Comparison of ENCODE assay signal across 8 mouse cellular contexts in the genomic region with DNA sequence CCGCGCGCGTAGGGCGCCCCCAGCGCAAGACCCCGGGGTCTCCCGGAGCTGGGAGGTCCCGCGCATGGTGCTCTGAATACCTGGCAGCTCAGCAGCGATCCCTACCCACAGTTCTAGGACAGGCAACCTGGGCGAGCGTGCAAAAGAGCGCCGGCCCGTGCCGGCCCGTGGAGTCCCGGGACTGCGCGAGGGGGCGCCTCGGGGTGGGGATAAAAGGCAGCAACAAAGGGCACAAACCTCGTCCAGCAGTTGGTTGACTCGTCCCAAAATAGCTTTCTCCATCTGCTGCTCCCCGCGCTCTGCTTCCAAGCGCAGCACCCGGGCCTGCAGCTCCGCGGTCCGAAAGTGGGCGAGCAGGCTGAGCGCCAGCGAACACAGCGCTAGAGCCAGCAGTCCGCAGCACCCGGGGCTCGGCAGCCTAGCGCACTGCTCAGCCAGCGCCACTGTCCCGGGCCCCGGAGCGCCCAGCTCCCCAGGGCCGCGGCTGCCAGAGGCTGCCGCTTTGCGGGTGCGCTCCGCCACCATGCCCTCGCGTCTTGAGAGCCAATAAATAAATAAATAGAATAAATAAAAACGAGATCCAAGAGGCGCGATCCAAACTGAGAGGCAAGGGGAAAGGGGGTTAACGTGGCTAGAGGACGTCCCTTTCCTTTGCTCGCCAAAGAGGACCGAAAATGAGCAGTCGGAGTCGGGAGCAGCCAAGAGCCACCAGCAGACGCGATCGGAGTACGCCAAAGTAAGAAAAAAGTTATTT. TPM values are rescaled to one million over a fixed set of nuclear protein-coding genes. Genes with fewer than 3 reads are reported as not detected.
DNase-seq lines count a peak whose midpoint lies in the region; ATAC-seq and TF ChIP-seq lines count a peak whose summit lies in the region.

No protein-coding gene starts in this region.

- peak; percentile 64 for ATAC-seq in heart, embryonic 12.5 days (ENCODE audit: insufficient number of reproducible peaks, low FRiP score)
- no peak for ATAC-seq in CD4-positive, CD25-positive, alpha-beta regulatory T cell, adult 4 months

- H3K27me3 ChIP-seq in liver, adult 2 months (ENCODE audit: control insufficient read depth, insufficient read depth, low read length) = peaks cover 5% of the 10 kb centered on the region
- peaks cover 17% of the 10 kb centered on the region; the same call in 1 of the 2 replicates for H3K27me3 ChIP-seq in heart, embryonic 12.5 days (replicated peaks)

- peak overlapping the region; percentile 60 for H3K9ac ChIP-seq in liver, adult 2 months (ENCODE audit: low read depth, low read length)
- peak overlapping the region; percentile 70 for H3K9ac ChIP-seq in heart, embryonic 12.5 days

- peak overlapping the region; percentile 69 for H3K4me3 ChIP-seq in liver, adult 2 months (ENCODE audit: insufficient read depth, low read depth, low read length)
- peak overlapping the region; percentile 58 for H3K4me3 ChIP-seq in heart, embryonic 12.5 days

- no peaks in the 10 kb centered on the region for H3K79me2 ChIP-seq in liver, adult 2 months (ENCODE audit: control insufficient read depth, insufficient read depth, low read length)

- no peak for TF ChIP-seq CTCF in liver, adult 2 months (IDR thresholded peaks at IDR 0.05; ENCODE audit: low read depth, low read length)

- H3K4me2 ChIP-seq in heart, embryonic 12.5 days = peak overlapping the region; percentile 93

- WGBS in liver, adult 2 months = 2% methylated on average over 65 of the region's 65 CpGs
- WGBS in heart, embryonic 12.5 days = under 1% methylated on average over 65 of the region's 65 CpGs

- no peaks in the 10 kb centered on the region for H3K36me3 ChIP-seq in liver, adult 2 months (ENCODE audit: control insufficient read depth, insufficient read depth, low read length)
- H3K36me3 ChIP-seq in heart, embryonic 12.5 days = no peaks in the 10 kb centered on the region

- DNase-seq in liver, adult 2 months (ENCODE audit: extremely low read depth, low read depth, low spot score) = no peak
- DNase-seq in liver = no peak
- peak; percentile 63 to 73 for DNase-seq in cerebellum, postnatal 25 days
- DNase-seq in layer of hippocampus, adult 18-20 months (ENCODE audit: low spot score in 2 of 2) = peak; percentile 23 to 58
- peak; percentile 35 for DNase-seq in lung, postnatal 14 days
- DNase-seq in right cerebral cortex, postnatal 14 days = peak; percentile 53

- no peak for TF ChIP-seq POLR2A in liver, adult 2 months (IDR thresholded peaks at IDR 0.05; ENCODE audit: extremely low read depth, insufficient read depth, low read length)

- H3K9me3 ChIP-seq in heart, embryonic 12.5 days (replicated peaks) = peaks cover 5% of the 10 kb centered on the region; the same call in 1 of the 2 replicates

- no peak overlapping the region for H3K27ac ChIP-seq in liver, adult 2 months (replicated peaks; ENCODE audit: insufficient read depth, low read depth, low read length)
- H3K27ac ChIP-seq in heart, embryonic 12.5 days (ENCODE audit: poor library complexity, severe bottlenecking) = no peak overlapping the region

- no peaks in the 10 kb centered on the region for H3K4me1 ChIP-seq in liver, adult 2 months (ENCODE audit: control insufficient read depth, insufficient read depth, low read length)
- H3K4me1 ChIP-seq in heart, embryonic 12.5 days (replicated peaks) = peaks cover 44% of the 10 kb centered on the region

RNA-seq across cellular contexts. Expression of a gene that starts 0.6 kb away (rescaled TPM):
- 1.9 and 3.1 TPM in 2 replicates for total RNA-seq in liver, adult 2 months (2014; rRNA removed)
- 0.73 and 1.2 TPM in 2 replicates for polyA plus RNA-seq in liver, adult 2 months (2012; rRNA removed)
- polyA plus RNA-seq in heart, embryonic 12.5 days (2016; fragmentation: Nextera tagmentation; extraction: Ambion mirVana) = 20.6 and 24.2 TPM in 2 replicates
- total RNA-seq in layer of hippocampus, adult 18-20 months (2021) = 1 to 10 TPM in 1 of 2 experiments, under 1 TPM in 1; 0.91 to 1.5 TPM
- not detected for polyA plus RNA-seq in CD4-positive, CD25-positive, alpha-beta regulatory T cell, adult 4 months (2017; shearing (Covaris generic))

Comparison
In these comparisons a context has a peak if more than half of its experiments do, and no peak if none do; other contexts are left out.
1. DNase-seq: peak in cerebellum, postnatal 25 days (2 of 2), layer of hippocampus, adult 18-20 months (2 of 2), lung, postnatal 14 days (single experiment) and right cerebral cortex, postnatal 14 days (single experiment); none in liver, adult 2 months (single experiment) and liver (single experiment).